Mouse (Mus musculus): ENCODE measurements around the gene Csrp3. TPM values are rescaled to one million over a fixed set of nuclear protein-coding genes. Genes with fewer than 3 reads are reported as not detected.

The Csrp3 gene
- polyA plus RNA-seq, 1 experiment: 20.4 TPM

- Histone ChIP-seq H3K27ac (ENCODE audit: control insufficient read depth, insufficient read depth, low read length) (no peak overlapping the region), H3K36me3 (ENCODE audit: control insufficient read depth, insufficient read depth, low read length) (no peaks in the 10 kb centered on the region; the same call in 1 of the 2 replicates), H3K4me3 (ENCODE audit: control insufficient read depth, insufficient read depth, low read length) (no peak overlapping the region), H3K27me3 (ENCODE audit: control insufficient read depth, insufficient read depth, low read length) (no peaks in the 10 kb centered on the region), H3K4me1 (replicated peaks; ENCODE audit: control insufficient read depth, insufficient read depth, low read length) (peaks cover 3% of the 10 kb centered on the region; the same call in 1 of the 2 replicates)
- DNase-seq: no peak
- whole genome bisulfite sequencing: 92% methylated on average over 4 of the region's 4 CpGs
- TF ChIP-seq CTCF (IDR thresholded peaks at IDR 0.05; ENCODE audit: borderline replicate concordance, control insufficient read depth, extremely low read depth, insufficient read depth, low read length, poor library complexity) (no peak), POLR2A (IDR thresholded peaks at IDR 0.05; ENCODE audit: control insufficient read depth, extremely low read depth, insufficient read depth, low read length, poor library complexity) (no peak)
Observed at GRCm38 (mm10) chr7:48861796-48862195, 14.0 kb upstream of the Csrp3 start.

GRCm38 (mm10) chr7:48860948-48861347 lies 13.1 kb upstream of the Csrp3 start:
- no peak overlapping the region for H3K4me3 ChIP-seq (ENCODE audit: control insufficient read depth, insufficient read depth, low read length)
- H3K4me1 ChIP-seq (replicated peaks; ENCODE audit: control insufficient read depth, insufficient read depth, low read length): peaks cover 3% of the 10 kb centered on the region; the same call in 1 of the 2 replicates
- H3K27ac ChIP-seq (ENCODE audit: control insufficient read depth, insufficient read depth, low read length): no peak overlapping the region
- no peaks in the 10 kb centered on the region for H3K27me3 ChIP-seq (ENCODE audit: control insufficient read depth, insufficient read depth, low read length)
- 26% methylated on average over 1 of the region's 1 CpGs for WGBS
- TF ChIP-seq POLR2A (IDR thresholded peaks at IDR 0.05; ENCODE audit: control insufficient read depth, extremely low read depth, insufficient read depth, low read length, poor library complexity) (no peak), CTCF (IDR thresholded peaks at IDR 0.05; ENCODE audit: borderline replicate concordance, control insufficient read depth, extremely low read depth, insufficient read depth, low read length, poor library complexity) (no peak)
- DNase-seq: no peak
- H3K36me3 ChIP-seq (ENCODE audit: control insufficient read depth, insufficient read depth, low read length): no peaks in the 10 kb centered on the region

- Histone ChIP-seq H3K27ac (ENCODE audit: control insufficient read depth, insufficient read depth, low read length) (no peak overlapping the region), H3K4me1 (replicated peaks; ENCODE audit: control insufficient read depth, insufficient read depth, low read length) (no peaks in the 10 kb centered on the region), H3K27me3 (ENCODE audit: control insufficient read depth, insufficient read depth, low read length) (no peaks in the 10 kb centered on the region), H3K36me3 (ENCODE audit: control insufficient read depth, insufficient read depth, low read length) (no peaks in the 10 kb centered on the region), H3K4me3 (ENCODE audit: control insufficient read depth, insufficient read depth, low read length) (no peak overlapping the region)
- DNase-seq: no peak
- WGBS: 54% methylated on average over 4 of the region's 4 CpGs
- no peak for TF ChIP-seq CTCF (IDR thresholded peaks at IDR 0.05; ENCODE audit: borderline replicate concordance, control insufficient read depth, extremely low read depth, insufficient read depth, low read length, poor library complexity)
- no peak for TF ChIP-seq POLR2A (IDR thresholded peaks at IDR 0.05; ENCODE audit: control insufficient read depth, extremely low read depth, insufficient read depth, low read length, poor library complexity)
Observed at GRCm38 (mm10) chr7:48859362-48859761, 11.5 kb upstream of the Csrp3 start.

GRCm38 (mm10) chr7:48858257-48858656 lies 10.4 kb upstream of the Csrp3 start:
- Histone ChIP-seq H3K27me3 (ENCODE audit: control insufficient read depth, insufficient read depth, low read length) (no peaks in the 10 kb centered on the region), H3K36me3 (ENCODE audit: control insufficient read depth, insufficient read depth, low read length) (no peaks in the 10 kb centered on the region), H3K4me3 (ENCODE audit: control insufficient read depth, insufficient read depth, low read length) (no peak overlapping the region), H3K27ac (ENCODE audit: control insufficient read depth, insufficient read depth, low read length) (no peak overlapping the region), H3K4me1 (replicated peaks; ENCODE audit: control insufficient read depth, insufficient read depth, low read length) (no peaks in the 10 kb centered on the region)
- DNase-seq: no peak
- TF ChIP-seq CTCF (IDR thresholded peaks at IDR 0.05; ENCODE audit: borderline replicate concordance, control insufficient read depth, extremely low read depth, insufficient read depth, low read length, poor library complexity) (no peak), POLR2A (IDR thresholded peaks at IDR 0.05; ENCODE audit: control insufficient read depth, extremely low read depth, insufficient read depth, low read length, poor library complexity) (no peak)
- 91% methylated on average over 1 of the region's 1 CpGs for WGBS

GRCm38 (mm10) chr7:48855461-48855860 lies 7.6 kb upstream of the Csrp3 start:
- Histone ChIP-seq H3K4me1 (replicated peaks; ENCODE audit: control insufficient read depth, insufficient read depth, low read length) (no peaks in the 10 kb centered on the region), H3K4me3 (ENCODE audit: control insufficient read depth, insufficient read depth, low read length) (no peak overlapping the region), H3K27me3 (ENCODE audit: control insufficient read depth, insufficient read depth, low read length) (no peaks in the 10 kb centered on the region), H3K36me3 (ENCODE audit: control insufficient read depth, insufficient read depth, low read length) (no peaks in the 10 kb centered on the region), H3K27ac (ENCODE audit: control insufficient read depth, insufficient read depth, low read length) (no peak overlapping the region)
- no peak for TF ChIP-seq CTCF (IDR thresholded peaks at IDR 0.05; ENCODE audit: borderline replicate concordance, control insufficient read depth, extremely low read depth, insufficient read depth, low read length, poor library complexity)
- TF ChIP-seq POLR2A (IDR thresholded peaks at IDR 0.05; ENCODE audit: control insufficient read depth, extremely low read depth, insufficient read depth, low read length, poor library complexity): no peak
- DNase-seq: no peak
- WGBS: over 99% methylated on average over 3 of the region's 3 CpGs

GRCm38 (mm10) chr7:48853496-48853895 lies 5.7 kb upstream of the Csrp3 start:
- no peak for DNase-seq
- H3K27me3 ChIP-seq (ENCODE audit: control insufficient read depth, insufficient read depth, low read length): no peaks in the 10 kb centered on the region

GRCm38 (mm10) chr7:48851529-48852104 lies 3.8 kb upstream of the Csrp3 start:
- TF ChIP-seq CTCF (IDR thresholded peaks at IDR 0.05; ENCODE audit: borderline replicate concordance, control insufficient read depth, extremely low read depth, insufficient read depth, low read length, poor library complexity) (no peak), POLR2A (IDR thresholded peaks at IDR 0.05; ENCODE audit: control insufficient read depth, extremely low read depth, insufficient read depth, low read length, poor library complexity) (no peak)
- no peaks in the 10 kb centered on the region for H3K36me3 ChIP-seq (ENCODE audit: control insufficient read depth, insufficient read depth, low read length)
- 96% methylated on average over 6 of the region's 6 CpGs for WGBS

More at GRCm38 (mm10) chr7:48853496-48853895, 5.7 kb upstream of the Csrp3 start:
- no peak overlapping the region for H3K4me3 ChIP-seq (ENCODE audit: control insufficient read depth, insufficient read depth, low read length)
- H3K36me3 ChIP-seq (ENCODE audit: control insufficient read depth, insufficient read depth, low read length): no peaks in the 10 kb centered on the region
- no peaks in the 10 kb centered on the region for H3K4me1 ChIP-seq (replicated peaks; ENCODE audit: control insufficient read depth, insufficient read depth, low read length)
- WGBS: 95% methylated on average over 13 of the region's 13 CpGs
- no peak for TF ChIP-seq CTCF (IDR thresholded peaks at IDR 0.05; ENCODE audit: borderline replicate concordance, control insufficient read depth, extremely low read depth, insufficient read depth, low read length, poor library complexity)
- TF ChIP-seq POLR2A (IDR thresholded peaks at IDR 0.05; ENCODE audit: control insufficient read depth, extremely low read depth, insufficient read depth, low read length, poor library complexity): no peak
- H3K27ac ChIP-seq (ENCODE audit: control insufficient read depth, insufficient read depth, low read length): no peak overlapping the region

More at GRCm38 (mm10) chr7:48851529-48852104, 3.8 kb upstream of the Csrp3 start:
- H3K27me3 ChIP-seq (ENCODE audit: control insufficient read depth, insufficient read depth, low read length): no peaks in the 10 kb centered on the region
- DNase-seq: no peak
- no peak overlapping the region for H3K4me3 ChIP-seq (ENCODE audit: control insufficient read depth, insufficient read depth, low read length)
- H3K4me1 ChIP-seq (replicated peaks; ENCODE audit: control insufficient read depth, insufficient read depth, low read length): no peaks in the 10 kb centered on the region
- no peak overlapping the region for H3K27ac ChIP-seq (ENCODE audit: control insufficient read depth, insufficient read depth, low read length)
